Mouse (Mus musculus): ENCODE measurements around the gene Eno3. TPM values are rescaled to one million over a fixed set of nuclear protein-coding genes. Genes with fewer than 3 reads are reported as not detected.

The Eno3 gene
- polyA plus RNA-seq, 1 experiment from 2014 or later, result 5.9 TPM

- 60% methylated on average over 6 of the region's 6 CpGs for WGBS
- Histone ChIP-seq H3K27ac (ENCODE audit: low read depth, low read length) (peak overlapping the region; percentile 95), H3K27me3 (replicated peaks; ENCODE audit: control insufficient read depth, insufficient read depth, low read length) (no peaks in the 10 kb centered on the region), H3K36me3 (ENCODE audit: control insufficient read depth, insufficient read depth, low read length) (peaks cover 47% of the 10 kb centered on the region), H3K9me3 (replicated peaks; ENCODE audit: control insufficient read depth, low read length) (no peaks in the 10 kb centered on the region), H3K4me1 (ENCODE audit: control insufficient read depth, insufficient read depth, low read length) (peaks cover 32% of the 10 kb centered on the region), H3K9ac (ENCODE audit: low read length) (peak overlapping the region; percentile 97), H3K4me3 (ENCODE audit: low read depth, low read length) (peak overlapping the region; percentile 100), H3K4me2 (ENCODE audit: low read length) (peak overlapping the region; percentile 91)
- DNase-seq (ENCODE audit: low spot score) (no peak), ATAC-seq (no peak)
Observed at GRCm38 (mm10) chr11:70652884-70653344, 4.1 kb upstream of the Eno3 start.

- H3K4me1 ChIP-seq (ENCODE audit: control insufficient read depth, insufficient read depth, low read length), result peaks cover 26% of the 10 kb centered on the region
- peak overlapping the region; percentile 91 for H3K4me2 ChIP-seq (ENCODE audit: low read length)
- H3K27ac ChIP-seq (ENCODE audit: low read depth, low read length), result peak overlapping the region; percentile 95
- 1% methylated on average over 58 of the region's 63 CpGs for WGBS
- H3K9ac ChIP-seq (ENCODE audit: low read length), result peak overlapping the region; percentile 97
- no peaks in the 10 kb centered on the region for H3K9me3 ChIP-seq (replicated peaks; ENCODE audit: control insufficient read depth, low read length)
- ATAC-seq (peak; percentile 70), DNase-seq (ENCODE audit: low spot score) (peak; percentile 70)
- H3K36me3 ChIP-seq (ENCODE audit: control insufficient read depth, insufficient read depth, low read length), result peaks cover 43% of the 10 kb centered on the region
- H3K27me3 ChIP-seq (replicated peaks; ENCODE audit: control insufficient read depth, insufficient read depth, low read length), result no peaks in the 10 kb centered on the region
- peak overlapping the region; percentile 100 for H3K4me3 ChIP-seq (ENCODE audit: low read depth, low read length)
Observed at GRCm38 (mm10) chr11:70653345-70654197, 3.4 kb upstream of the Eno3 start.

- peak within 1 kb of the TSS; percentile 91 for H3K4me2 ChIP-seq (ENCODE audit: low read length)
- H3K9me3 ChIP-seq (replicated peaks; ENCODE audit: control insufficient read depth, low read length), result no peaks in the 10 kb centered on the region
- H3K9ac ChIP-seq (ENCODE audit: low read length), result peak within 1 kb of the TSS; percentile 97
- H3K36me3 ChIP-seq (ENCODE audit: control insufficient read depth, insufficient read depth, low read length), result peaks cover 35% of the 10 kb centered on the region
- WGBS, result under 1% methylated on average over 43 of the region's 61 CpGs
- H3K4me3 ChIP-seq (ENCODE audit: low read depth, low read length), result peak within 1 kb of the TSS; percentile 100
- no peaks in the 10 kb centered on the region for H3K27me3 ChIP-seq (replicated peaks; ENCODE audit: control insufficient read depth, insufficient read depth, low read length)
- ATAC-seq, result peak; percentile 69
- peak; percentile 89 for DNase-seq (ENCODE audit: low spot score)
- peaks cover 21% of the 10 kb centered on the region for H3K4me1 ChIP-seq (ENCODE audit: control insufficient read depth, insufficient read depth, low read length)
- peak within 1 kb of the TSS; percentile 95 for H3K27ac ChIP-seq (ENCODE audit: low read depth, low read length)
Observed at GRCm38 (mm10) chr11:70654198-70654922, 2.6 kb upstream of the Eno3 start, which contains the start of gene Pfn1. TSS of gene Pfn1 (minus strand) at chr11:70654644.

DNA sequence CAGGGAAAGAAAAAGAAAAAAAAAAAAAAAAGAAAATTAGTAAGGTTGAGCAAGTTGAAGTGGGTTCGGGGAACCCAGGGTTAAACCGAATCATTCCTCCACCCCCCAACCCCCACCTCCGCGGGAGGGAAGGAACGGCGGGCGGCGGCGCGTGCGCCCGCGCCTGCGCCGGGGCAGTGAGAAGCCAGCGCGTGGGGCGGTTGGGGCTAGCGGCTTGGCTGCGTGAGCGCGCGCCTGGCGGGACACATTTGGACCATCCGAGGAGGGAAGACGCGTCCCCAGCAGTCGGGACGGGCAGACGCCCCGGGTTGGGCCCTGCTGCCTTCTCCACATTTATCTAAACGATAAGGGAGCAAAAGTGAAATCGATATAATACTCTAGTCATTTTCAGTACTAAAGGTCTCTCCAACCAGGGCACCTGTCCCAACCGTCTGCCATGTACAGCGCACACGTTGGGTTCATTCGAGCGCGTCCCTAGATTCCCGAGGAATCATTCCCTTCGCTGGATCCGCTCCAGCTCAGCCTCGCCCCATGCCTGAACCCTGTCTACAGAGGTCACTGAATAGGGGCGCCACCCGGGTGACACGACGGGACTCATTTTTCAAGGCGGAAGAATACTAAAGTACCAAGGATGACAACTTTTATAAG lies 2.0 kb upstream of the Eno3 start:
- peak overlapping the region; percentile 91 for H3K4me2 ChIP-seq (ENCODE audit: low read length)
- peak overlapping the region; percentile 97 for H3K9ac ChIP-seq (ENCODE audit: low read length)
- H3K9me3 ChIP-seq (replicated peaks; ENCODE audit: control insufficient read depth, low read length), result no peaks in the 10 kb centered on the region
- H3K27me3 ChIP-seq (replicated peaks; ENCODE audit: control insufficient read depth, insufficient read depth, low read length), result no peaks in the 10 kb centered on the region
- peaks cover 21% of the 10 kb centered on the region for H3K4me1 ChIP-seq (ENCODE audit: control insufficient read depth, insufficient read depth, low read length)
- peak overlapping the region; percentile 100 for H3K4me3 ChIP-seq (ENCODE audit: low read depth, low read length)
- peak; percentile 64 for ATAC-seq
- peaks cover 28% of the 10 kb centered on the region for H3K36me3 ChIP-seq (ENCODE audit: control insufficient read depth, insufficient read depth, low read length)
- peak; percentile 89 for DNase-seq (ENCODE audit: low spot score)
- WGBS, result under 1% methylated on average over 48 of the region's 48 CpGs
- H3K27ac ChIP-seq (ENCODE audit: low read depth, low read length), result peak overlapping the region; percentile 95

- Histone ChIP-seq H3K4me3 (ENCODE audit: low read depth, low read length) (peak overlapping the region; percentile 100), H3K36me3 (ENCODE audit: control insufficient read depth, insufficient read depth, low read length) (peaks cover 26% of the 10 kb centered on the region), H3K27me3 (replicated peaks; ENCODE audit: control insufficient read depth, insufficient read depth, low read length) (no peaks in the 10 kb centered on the region), H3K9ac (ENCODE audit: low read length) (peak overlapping the region; percentile 97), H3K27ac (ENCODE audit: low read depth, low read length) (peak overlapping the region; percentile 95), H3K4me1 (ENCODE audit: control insufficient read depth, insufficient read depth, low read length) (peaks cover 21% of the 10 kb centered on the region), H3K4me2 (ENCODE audit: low read length) (peak overlapping the region; percentile 91), H3K9me3 (replicated peaks; ENCODE audit: control insufficient read depth, low read length) (no peaks in the 10 kb centered on the region)
- ATAC-seq, result no peak
- peak; percentile 55 for DNase-seq (ENCODE audit: low spot score)
- WGBS, result under 1% methylated on average over 54 of the region's 61 CpGs
Observed at GRCm38 (mm10) chr11:70655571-70656455, 1.2 kb upstream of the Eno3 start.

GRCm38 (mm10) chr11:70656456-70656927 lies 510 bp upstream of the Eno3 start:
- H3K4me2 ChIP-seq (ENCODE audit: low read length), result peak overlapping the region; percentile 91
- ATAC-seq (no peak), DNase-seq (ENCODE audit: low spot score) (peak; percentile 7)
- peak overlapping the region; percentile 100 for H3K4me3 ChIP-seq (ENCODE audit: low read depth, low read length)
- WGBS, result 4% methylated on average over 16 of the region's 16 CpGs
- no peak overlapping the region; the same call in 1 of the 2 replicates for H3K27ac ChIP-seq (ENCODE audit: low read depth, low read length)
- H3K4me1 ChIP-seq (ENCODE audit: control insufficient read depth, insufficient read depth, low read length), result peaks cover 21% of the 10 kb centered on the region
- H3K27me3 ChIP-seq (replicated peaks; ENCODE audit: control insufficient read depth, insufficient read depth, low read length), result no peaks in the 10 kb centered on the region
- no peaks in the 10 kb centered on the region for H3K9me3 ChIP-seq (replicated peaks; ENCODE audit: control insufficient read depth, low read length)
- H3K9ac ChIP-seq (ENCODE audit: low read length), result peak overlapping the region; percentile 97
- peaks cover 23% of the 10 kb centered on the region for H3K36me3 ChIP-seq (ENCODE audit: control insufficient read depth, insufficient read depth, low read length)

GRCm38 (mm10) chr11:70657573-70657972 lies 571 bp downstream of the Eno3 start:
- H3K4me3 ChIP-seq (ENCODE audit: low read depth, low read length), result no peak overlapping the region
- no peak for ATAC-seq
- H3K9me3 ChIP-seq (replicated peaks; ENCODE audit: control insufficient read depth, low read length), result no peaks in the 10 kb centered on the region
- no peak overlapping the region for H3K27ac ChIP-seq (ENCODE audit: low read depth, low read length)
- H3K9ac ChIP-seq (ENCODE audit: low read length), result no peak overlapping the region; the same call in 1 of the 2 replicates
- H3K36me3 ChIP-seq (ENCODE audit: control insufficient read depth, insufficient read depth, low read length), result peaks cover 19% of the 10 kb centered on the region
- WGBS, result 58% methylated on average over 6 of the region's 6 CpGs
- no peak for DNase-seq (ENCODE audit: low spot score)
- no peaks in the 10 kb centered on the region for H3K27me3 ChIP-seq (replicated peaks; ENCODE audit: control insufficient read depth, insufficient read depth, low read length)
- H3K4me2 ChIP-seq (ENCODE audit: low read length), result no peak overlapping the region
- peaks cover 19% of the 10 kb centered on the region for H3K4me1 ChIP-seq (ENCODE audit: control insufficient read depth, insufficient read depth, low read length)

- no peaks in the 10 kb centered on the region for H3K9me3 ChIP-seq (replicated peaks; ENCODE audit: control insufficient read depth, low read length)
- DNase-seq (ENCODE audit: low spot score) (no peak), ATAC-seq (no peak)
- peaks cover 20% of the 10 kb centered on the region for H3K36me3 ChIP-seq (ENCODE audit: control insufficient read depth, insufficient read depth, low read length)
- H3K9ac ChIP-seq (ENCODE audit: low read length), result no peak overlapping the region
- peaks cover 14% of the 10 kb centered on the region for H3K4me1 ChIP-seq (ENCODE audit: control insufficient read depth, insufficient read depth, low read length)
- H3K27me3 ChIP-seq (replicated peaks; ENCODE audit: control insufficient read depth, insufficient read depth, low read length), result no peaks in the 10 kb centered on the region
- no peak overlapping the region for H3K27ac ChIP-seq (ENCODE audit: low read depth, low read length)
- H3K4me2 ChIP-seq (ENCODE audit: low read length), result no peak overlapping the region
- 59% methylated on average over 9 of the region's 9 CpGs for WGBS
- no peak overlapping the region for H3K4me3 ChIP-seq (ENCODE audit: low read depth, low read length)
Observed at GRCm38 (mm10) chr11:70657991-70658390, 989 bp downstream of the Eno3 start.
